Comparison of ENCODE assay signal across 18 mouse cellular contexts in genomic region chr17:86571266-86571665, GRCm38 (mm10).
DNase-seq lines count a peak whose midpoint lies in the region; TF ChIP-seq lines count a peak whose summit lies in the region.
"Had no signal": no experiment of that assay in that cellular context is flagged by ENCODE, and none has a peak within 500 bp of the region (broad histone marks: within the 10 kb centered on the region; RNA-seq: fewer than 3 reads in every experiment).

No protein-coding gene starts in this region.

- no peak for TF ChIP-seq CTCF in cerebellum, adult 2 months (IDR thresholded peaks at IDR 0.05; ENCODE audit: borderline replicate concordance, insufficient read depth, low read depth, low read length)

- 41% methylated on average over 3 of the region's 3 CpGs for WGBS in cerebellum, adult 2 months

- DNase-seq in cerebellum, postnatal 10 days: peak; percentile 38 to 55
- no peak for DNase-seq in cerebellum, adult 9-10 months
- peak; percentile 17 to 25 for DNase-seq in cerebellum, postnatal 14 days
- no peak for DNase-seq in cerebellum, adult 2 months
- peak; percentile 82 for DNase-seq in heart, adult 11 months
- no peak for DNase-seq in heart, postnatal 4 days
- DNase-seq: adrenal gland, adult 2 months; adrenal gland, adult 8-10 months; adrenal gland, postnatal 10 days; adrenal gland, postnatal 14 days; adrenal gland, postnatal 25 days; adrenal gland, postnatal 36 days; B cell, adult 2 months; cerebellum, adult 11 months; cerebellum, adult 11-12 months; cerebellum, adult 18-20 months had no signal

- H3K4me1 ChIP-seq in cerebellum, adult 2 months (ENCODE audit: control insufficient read depth, insufficient read depth, low read length): no peaks in the 10 kb centered on the region

- no peak overlapping the region for H3K27ac ChIP-seq in cerebellum, adult 2 months (ENCODE audit: insufficient read depth, low read length)

- no peak overlapping the region for H3K4me3 ChIP-seq in cerebellum, adult 2 months (replicated peaks; ENCODE audit: insufficient read depth, low read depth, low read length)

- H3K27me3 ChIP-seq in cerebellum, adult 2 months (ENCODE audit: control insufficient read depth, insufficient read depth, low read length): no peaks in the 10 kb centered on the region
- H3K27me3 ChIP-seq: CH12.LX, Patski had no signal

- TF ChIP-seq POLR2A in cerebellum, adult 2 months (IDR thresholded peaks at IDR 0.05; ENCODE audit: borderline replicate concordance, insufficient read depth, low read length): no peak

Comparison
In these comparisons a context has a peak if more than half of its experiments do, and no peak if none do; other contexts are left out.
1. DNase-seq: peak in cerebellum, postnatal 10 days (2 of 2), cerebellum, postnatal 14 days (2 of 2) and heart, adult 11 months (single experiment); none in cerebellum, adult 9-10 months (single experiment), cerebellum, adult 2 months (0 of 2) and heart, postnatal 4 days (single experiment).